Comparison of ENCODE assay signal across 8 mouse cellular contexts in genomic region chr5:122392227-122393004, GRCm38 (mm10). TPM values are rescaled to one million over a fixed set of nuclear protein-coding genes. Genes with fewer than 3 reads are reported as not detected.
A peak's percentile ranks its signal among the peaks of the same experiment; 100 is the strongest.
DNase-seq lines count a peak whose midpoint lies in the region; ATAC-seq lines count a peak whose summit lies in the region.

No protein-coding gene starts in this region.

- peak overlapping the region; percentile 93 for H3K9ac ChIP-seq in liver, embryonic 13.5 days
- peak overlapping the region; percentile 90 for H3K9ac ChIP-seq in neural tube, embryonic 15.5 days (replicated peaks)

- H3K4me1 ChIP-seq in embryonic facial prominence, embryonic 10.5 days = peaks cover 12% of the 10 kb centered on the region
- peaks cover 21% of the 10 kb centered on the region for H3K4me1 ChIP-seq in liver, embryonic 13.5 days (replicated peaks)
- peaks cover 15% of the 10 kb centered on the region for H3K4me1 ChIP-seq in neural tube, embryonic 15.5 days

- H3K4me2 ChIP-seq in liver, embryonic 13.5 days = peak overlapping the region; percentile 73
- H3K4me2 ChIP-seq in neural tube, embryonic 15.5 days = peak overlapping the region; percentile 77

- H3K4me3 ChIP-seq in embryonic facial prominence, embryonic 10.5 days = peak overlapping the region; percentile 92
- peak overlapping the region; percentile 91 for H3K4me3 ChIP-seq in liver, embryonic 13.5 days (replicated peaks)
- peak overlapping the region; percentile 86 for H3K4me3 ChIP-seq in neural tube, embryonic 15.5 days (replicated peaks)

- no peaks in the 10 kb centered on the region for H3K27me3 ChIP-seq in embryonic facial prominence, embryonic 10.5 days (replicated peaks; ENCODE audit: low read depth, poor library complexity, severe bottlenecking)
- H3K27me3 ChIP-seq in liver, embryonic 13.5 days = no peaks in the 10 kb centered on the region
- H3K27me3 ChIP-seq in neural tube, embryonic 15.5 days (replicated peaks) = no peaks in the 10 kb centered on the region

- DNase-seq in cerebellum, adult 9-11 months = peak; percentile 56
- DNase-seq in cerebellum, adult 11 months = no peak
- DNase-seq in CD4-positive helper T cell, adult 2 months (ENCODE audit: low read depth, low spot score) = peak; percentile 55
- DNase-seq in embryonic facial prominence, embryonic 10.5 days (ENCODE audit: low spot score) = no peak
- no peak for DNase-seq in liver, embryonic 13.5 days
- no peak for DNase-seq in left cerebral cortex, postnatal 4 days

- H3K9me3 ChIP-seq in embryonic facial prominence, embryonic 10.5 days = no peaks in the 10 kb centered on the region
- H3K9me3 ChIP-seq in liver, embryonic 13.5 days (replicated peaks) = no peaks in the 10 kb centered on the region
- H3K9me3 ChIP-seq in neural tube, embryonic 15.5 days (replicated peaks) = no peaks in the 10 kb centered on the region

- intact Hi-C loops in left cerebral cortex, postnatal 4 days (cut with DNase I) = no loop called here

- peaks cover 22% of the 10 kb centered on the region for H3K36me3 ChIP-seq in embryonic facial prominence, embryonic 10.5 days (replicated peaks)
- peaks cover 20% of the 10 kb centered on the region for H3K36me3 ChIP-seq in liver, embryonic 13.5 days
- H3K36me3 ChIP-seq in neural tube, embryonic 15.5 days = peaks cover 10% of the 10 kb centered on the region

- peak overlapping the region; percentile 84; the same call in 1 of the 2 replicates for H3K27ac ChIP-seq in embryonic facial prominence, embryonic 10.5 days (replicated peaks)
- peak overlapping the region; percentile 74 for H3K27ac ChIP-seq in liver, embryonic 13.5 days
- peak overlapping the region; percentile 75 for H3K27ac ChIP-seq in neural tube, embryonic 15.5 days (replicated peaks)

- ATAC-seq in hematopoietic stem cell, adult 5-6 weeks (replicated peaks in 1 of 2; ENCODE audit: insufficient read depth in 1 of 2, low FRiP score in 2 of 2, low TSS enrichment in 1 of 2, low read depth in 1 of 2, poor library complexity in 2 of 2, severe bottlenecking in 2 of 2) = peak; percentile 25 to 51
- peak; percentile 47 for ATAC-seq in liver, embryonic 13.5 days (ENCODE audit: low read depth)
- peak; percentile 53; the same call in 1 of the 2 replicates for ATAC-seq in neural tube, embryonic 15.5 days (ENCODE audit: low FRiP score)

- 17% methylated on average over 19 of the region's 19 CpGs for WGBS in embryonic facial prominence, embryonic 10.5 days
- WGBS in liver, embryonic 13.5 days (ENCODE audit: insufficient replicate concordance) = 6% methylated on average over 19 of the region's 19 CpGs
- 16% methylated on average over 19 of the region's 19 CpGs for WGBS in neural tube, embryonic 15.5 days

RNA-seq across cellular contexts. Expression of gene Arpc3, which starts 0.7 kb away (rescaled TPM):
- 85.5 and 93.8 TPM in 2 replicates for polyA plus RNA-seq in embryonic facial prominence, embryonic 10.5 days (2016; fragmentation: Nextera tagmentation; extraction: Ambion mirVana)
- 691 and 855 TPM in 2 replicates for total RNA-seq in hematopoietic stem cell, adult 5-6 weeks (2017)
- 103 and 115 TPM in 2 replicates for polyA plus RNA-seq in liver, embryonic 13.5 days (2015; fragmentation: Nextera tagmentation; extraction: Ambion mirVana)
- polyA plus RNA-seq in neural tube, embryonic 15.5 days (2015; fragmentation: Nextera tagmentation; extraction: Ambion mirVana) = 163 and 167 TPM in 2 replicates
- total RNA-seq in left cerebral cortex, postnatal 4 days (2021) = 100 to 1,000 TPM; 258 to 271 TPM

RNA-seq across cellular contexts. Expression of gene Fam216a, which starts 20.3 kb away (rescaled TPM):
- 89.2 TPM in 2 replicates for polyA plus RNA-seq in embryonic facial prominence, embryonic 10.5 days (2016; fragmentation: Nextera tagmentation; extraction: Ambion mirVana)
- total RNA-seq in hematopoietic stem cell, adult 5-6 weeks (2017) = 45.0 and 52.0 TPM in 2 replicates
- polyA plus RNA-seq in liver, embryonic 13.5 days (2015; fragmentation: Nextera tagmentation; extraction: Ambion mirVana) = 23.4 and 23.6 TPM in 2 replicates
- 133 and 152 TPM in 2 replicates for polyA plus RNA-seq in neural tube, embryonic 15.5 days (2015; fragmentation: Nextera tagmentation; extraction: Ambion mirVana)
- 10 to 100 TPM; 62.7 to 65.4 TPM for total RNA-seq in left cerebral cortex, postnatal 4 days (2021)

RNA-seq across cellular contexts. Expression of gene Gpn3, which starts 20.7 kb away (rescaled TPM):
- 89.8 and 94.6 TPM in 2 replicates for polyA plus RNA-seq in embryonic facial prominence, embryonic 10.5 days (2016; fragmentation: Nextera tagmentation; extraction: Ambion mirVana)
- total RNA-seq in hematopoietic stem cell, adult 5-6 weeks (2017) = 36.6 and 50.0 TPM in 2 replicates
- 74.4 and 86.6 TPM in 2 replicates for polyA plus RNA-seq in liver, embryonic 13.5 days (2015; fragmentation: Nextera tagmentation; extraction: Ambion mirVana)
- 45.7 and 51.5 TPM in 2 replicates for polyA plus RNA-seq in neural tube, embryonic 15.5 days (2015; fragmentation: Nextera tagmentation; extraction: Ambion mirVana)
- total RNA-seq in left cerebral cortex, postnatal 4 days (2021) = 10 to 100 TPM; 19.9 to 20.6 TPM

RNA-seq across cellular contexts. Expression of gene Anapc7, which starts 29.1 kb away (rescaled TPM):
- polyA plus RNA-seq in embryonic facial prominence, embryonic 10.5 days (2016; fragmentation: Nextera tagmentation; extraction: Ambion mirVana) = 60.4 and 63.2 TPM in 2 replicates
- 38.1 and 50.9 TPM in 2 replicates for total RNA-seq in hematopoietic stem cell, adult 5-6 weeks (2017)
- 18.4 and 18.9 TPM in 2 replicates for polyA plus RNA-seq in liver, embryonic 13.5 days (2015; fragmentation: Nextera tagmentation; extraction: Ambion mirVana)
- 47.3 and 47.5 TPM in 2 replicates for polyA plus RNA-seq in neural tube, embryonic 15.5 days (2015; fragmentation: Nextera tagmentation; extraction: Ambion mirVana)
- total RNA-seq in left cerebral cortex, postnatal 4 days (2021) = 10 to 100 TPM; 41.7 to 45.4 TPM

RNA-seq across cellular contexts. Expression of gene Vps29, which starts 38.2 kb away (rescaled TPM):
- 194 and 197 TPM in 2 replicates for polyA plus RNA-seq in embryonic facial prominence, embryonic 10.5 days (2016; fragmentation: Nextera tagmentation; extraction: Ambion mirVana)
- total RNA-seq in hematopoietic stem cell, adult 5-6 weeks (2017) = 57.3 and 63.2 TPM in 2 replicates
- polyA plus RNA-seq in liver, embryonic 13.5 days (2015; fragmentation: Nextera tagmentation; extraction: Ambion mirVana) = 131 and 141 TPM in 2 replicates
- polyA plus RNA-seq in neural tube, embryonic 15.5 days (2015; fragmentation: Nextera tagmentation; extraction: Ambion mirVana) = 309 and 343 TPM in 2 replicates
- total RNA-seq in left cerebral cortex, postnatal 4 days (2021) = 100 to 1,000 TPM; 202 to 208 TPM

Comparison
In these comparisons a context has a peak if more than half of its experiments do, and no peak if none do; other contexts are left out.
1. DNase-seq: peak in cerebellum, adult 9-11 months (single experiment) and CD4-positive helper T cell, adult 2 months (single experiment); none in cerebellum, adult 11 months (single experiment), embryonic facial prominence, embryonic 10.5 days (single experiment), liver, embryonic 13.5 days (single experiment) and left cerebral cortex, postnatal 4 days (single experiment).
2. Peak in every context shown above with its lines, with median percentiles within 50 percentile points of each other: H3K27ac ChIP-seq, H3K4me3 ChIP-seq and ATAC-seq.